Mouse (Mus musculus): Measurements from ENCODE around the gene Fam71b.

- no peak for TF ChIP-seq CTCF (IDR thresholded peaks at IDR 0.05 in 2 of 3, conservative IDR thresholded peaks at IDR 0.05 in 1 of 3; ENCODE audit: control insufficient read depth in 1 of 3, insufficient read depth in 1 of 3, low read depth in 2 of 3, low read length in 3 of 3, poor library complexity in 1 of 3, severe bottlenecking in 1 of 3)
- no peak for TF ChIP-seq POLR2A (IDR thresholded peaks at IDR 0.05; ENCODE audit: control insufficient read depth in 1 of 2, insufficient read depth in 1 of 2, low read depth in 1 of 2, low read length in 2 of 2, poor library complexity in 1 of 2)
- no peak for TF ChIP-seq ZNF384 (IDR thresholded peaks at IDR 0.05; ENCODE audit: low read depth, low read length)
- no peak for TF ChIP-seq RAD21 (IDR thresholded peaks at IDR 0.05; ENCODE audit: low read depth, low read length)
- TF ChIP-seq TBP (IDR thresholded peaks at IDR 0.05; ENCODE audit: low read depth, low read length): no peak
- no peak for TF ChIP-seq TAL1 (IDR thresholded peaks at IDR 0.05; ENCODE audit: low read length)
- no peak for TF ChIP-seq NELFE (IDR thresholded peaks at IDR 0.05; ENCODE audit: low read depth, low read length)
- no peak for TF ChIP-seq USF1 (IDR thresholded peaks at IDR 0.05; ENCODE audit: low read depth, low read length)
- TF ChIP-seq TCF12 (IDR thresholded peaks at IDR 0.05; ENCODE audit: low read depth, low read length): no peak
- no peak for TF ChIP-seq GATA1 (IDR thresholded peaks at IDR 0.05; ENCODE audit: low read depth, low read length)
- no peak for TF ChIP-seq ZMIZ1 (IDR thresholded peaks at IDR 0.05; ENCODE audit: low read depth, low read length)
These were observed 25.9 kb upstream of the Fam71b start for GRCm38 (mm10) chr11:46370457-46370856.
